10 mouse cellular contexts compared by ENCODE assay signal in the genomic region with DNA sequence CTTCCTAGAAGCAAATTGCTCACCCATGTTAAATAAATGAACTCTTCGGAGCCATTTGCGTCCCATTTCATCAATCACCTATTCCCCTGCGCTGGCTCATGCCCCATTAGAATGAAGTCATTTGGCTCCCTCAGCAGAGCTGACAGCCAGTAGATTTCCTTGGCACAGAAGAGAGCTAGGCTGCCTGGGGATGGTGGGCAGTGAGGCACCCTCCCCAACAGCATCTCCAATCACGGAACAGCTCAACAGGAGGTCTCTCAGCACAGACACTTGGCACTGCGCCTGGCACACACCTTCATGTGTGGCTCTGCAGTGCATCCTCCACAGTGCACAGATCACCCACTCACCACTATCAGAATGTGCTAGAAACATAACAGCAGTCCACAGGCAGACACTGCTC.
DNase-seq lines count a peak whose midpoint lies in the region; ATAC-seq and TF ChIP-seq lines count a peak whose summit lies in the region.
"Had no signal": no experiment of that assay in that cellular context is flagged by ENCODE, and none has a peak within 500 bp of the region (broad histone marks: within the 10 kb centered on the region; RNA-seq: fewer than 3 reads in every experiment).

No protein-coding gene starts in this region.

- TF ChIP-seq EP300 in lung, postnatal 0 days (IDR thresholded peaks at IDR 0.05), result no peak

- H3K36me3 ChIP-seq in lung, embryonic 14.5 days (ENCODE audit: insufficient read depth), result peaks cover 32% of the 10 kb centered on the region
- H3K36me3 ChIP-seq in lung, postnatal 0 days (ENCODE audit: insufficient read depth, low read length), result no peaks in the 10 kb centered on the region
- H3K36me3 ChIP-seq in neural tube, embryonic 13.5 days, result peaks cover 27% of the 10 kb centered on the region

- no peak for DNase-seq in lung, embryonic 14.5 days
- no peak for DNase-seq in lung, postnatal 0 days (ENCODE audit: low spot score)
- DNase-seq in cerebellum, adult 9-11 months, result peak; percentile 79
- DNase-seq in layer of hippocampus, adult 18-20 months (ENCODE audit: low spot score in 2 of 2), result peak; percentile 73 to 85
- no peak for DNase-seq in urinary bladder, postnatal 14 days (ENCODE audit: low spot score)
- DNase-seq in thymus, postnatal 4 days, result no peak
- no peak for DNase-seq in thymus, postnatal 25 days

- 67% methylated on average over 5 of the region's 5 CpGs for WGBS in lung, embryonic 14.5 days
- WGBS in lung, postnatal 0 days, result 67% methylated on average over 5 of the region's 5 CpGs
- 47% methylated on average over 5 of the region's 5 CpGs for WGBS in neural tube, embryonic 13.5 days

- no peak overlapping the region for H3K4me2 ChIP-seq in lung, embryonic 14.5 days
- H3K4me2 ChIP-seq in lung, postnatal 0 days (replicated peaks; ENCODE audit: low read depth, low read length), result no peak overlapping the region
- H3K4me2 ChIP-seq in neural tube, embryonic 13.5 days, result no peak overlapping the region

- H3K4me3 ChIP-seq in lung, embryonic 14.5 days (ENCODE audit: low read depth, low read length), result no peak overlapping the region
- H3K4me3 ChIP-seq in lung, postnatal 0 days (ENCODE audit: low read depth, low read length), result no peak overlapping the region
- H3K4me3 ChIP-seq in neural tube, embryonic 13.5 days, result no peak overlapping the region
- H3K4me3 ChIP-seq: erythroblast, embryonic 14.5 days had no signal

- no peaks in the 10 kb centered on the region for H3K9me3 ChIP-seq in lung, embryonic 14.5 days (ENCODE audit: low read depth, low read length)
- H3K9me3 ChIP-seq in lung, postnatal 0 days (ENCODE audit: low read length), result no peaks in the 10 kb centered on the region
- H3K9me3 ChIP-seq in neural tube, embryonic 13.5 days, result no peaks in the 10 kb centered on the region

- no peak for TF ChIP-seq CTCF in lung, embryonic 14.5 days (IDR thresholded peaks at IDR 0.05; ENCODE audit: low read depth)
- TF ChIP-seq CTCF in lung, postnatal 0 days (IDR thresholded peaks at IDR 0.05), result no peak

- H3K9ac ChIP-seq in lung, embryonic 14.5 days, result no peak overlapping the region
- H3K9ac ChIP-seq in lung, postnatal 0 days (replicated peaks; ENCODE audit: low read depth), result no peak overlapping the region
- no peak overlapping the region for H3K9ac ChIP-seq in neural tube, embryonic 13.5 days
- H3K9ac ChIP-seq: liver, embryonic 14.5 days had no signal

- ATAC-seq in lung, embryonic 14.5 days (ENCODE audit: insufficient read depth), result peak; percentile 52
- no peak for ATAC-seq in lung, postnatal 0 days
- ATAC-seq in neural tube, embryonic 13.5 days (ENCODE audit: low read depth), result peak; percentile 80

- H3K27me3 ChIP-seq in lung, embryonic 14.5 days (ENCODE audit: insufficient read depth, low read length), result no peaks in the 10 kb centered on the region
- H3K27me3 ChIP-seq in lung, postnatal 0 days (replicated peaks; ENCODE audit: insufficient read depth, low read length), result no peaks in the 10 kb centered on the region
- H3K27me3 ChIP-seq in neural tube, embryonic 13.5 days, result no peaks in the 10 kb centered on the region

- no peak overlapping the region for H3K27ac ChIP-seq in lung, embryonic 14.5 days (ENCODE audit: low read depth)
- H3K27ac ChIP-seq in lung, postnatal 0 days (ENCODE audit: low read length), result no peak overlapping the region
- H3K27ac ChIP-seq in neural tube, embryonic 13.5 days (replicated peaks), result peak overlapping the region; percentile 34
- H3K27ac ChIP-seq: liver, embryonic 14.5 days had no signal

- no peaks in the 10 kb centered on the region for H3K4me1 ChIP-seq in lung, embryonic 14.5 days (ENCODE audit: insufficient read depth)
- no peaks in the 10 kb centered on the region for H3K4me1 ChIP-seq in lung, postnatal 0 days (ENCODE audit: insufficient read depth, low read depth, low read length)
- H3K4me1 ChIP-seq in neural tube, embryonic 13.5 days (replicated peaks), result peaks cover 15% of the 10 kb centered on the region

Comparison
In these comparisons a context has a peak if more than half of its experiments do, and no peak if none do; other contexts are left out.
1. DNase-seq: peak in cerebellum, adult 9-11 months (single experiment) and layer of hippocampus, adult 18-20 months (2 of 2); none in lung, embryonic 14.5 days (single experiment), lung, postnatal 0 days (single experiment), urinary bladder, postnatal 14 days (single experiment), thymus, postnatal 4 days (single experiment) and thymus, postnatal 25 days (single experiment).